Comparison of ENCODE assay signal across 14 mouse cellular contexts in the genomic region with DNA sequence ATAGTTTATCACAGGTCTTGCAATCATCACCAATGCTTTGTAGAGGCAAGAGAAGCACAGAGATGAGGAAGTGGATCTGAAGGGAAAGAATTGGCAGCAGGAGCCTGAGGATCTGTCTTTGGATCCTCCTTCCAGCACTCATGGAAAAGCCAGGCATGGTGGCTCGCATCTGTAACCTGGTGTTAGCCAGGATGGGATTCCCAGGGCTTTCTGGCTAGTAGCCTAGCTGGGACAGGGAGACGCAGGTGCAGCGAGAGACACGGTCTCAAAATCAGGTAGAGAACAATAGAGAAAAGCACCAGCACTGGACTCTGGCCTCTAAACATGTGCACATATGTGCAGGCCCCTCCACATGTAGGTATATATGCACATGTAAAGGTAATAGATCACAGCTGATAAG.
"Had no signal": no experiment of that assay in that cellular context is flagged by ENCODE, and none has a peak within 500 bp of the region (broad histone marks: within the 10 kb centered on the region; RNA-seq: fewer than 3 reads in every experiment).

No protein-coding gene starts in this region.

- H3K4me1 ChIP-seq: liver, embryonic 13.5 days; lung, embryonic 15.5 days had no signal

- ATAC-seq: liver, postnatal 0 days had no signal

- H3K9me3 ChIP-seq: kidney, embryonic 15.5 days; limb, embryonic 12.5 days; liver, embryonic 13.5 days; lung, embryonic 15.5 days; neural tube, embryonic 13.5 days had no signal

- DNase-seq: kidney, adult 2 months; kidney, postnatal 14 days; liver; liver, embryonic 13.5 days; liver, postnatal 0 days; lung, postnatal 14 days; midbrain, embryonic 14.5 days; retina, postnatal 1 day; thymus, postnatal 4 days had no signal

- H3K9ac ChIP-seq: kidney, embryonic 15.5 days; limb, embryonic 12.5 days; liver, embryonic 13.5 days; liver, postnatal 0 days; lung, embryonic 15.5 days; neural tube, embryonic 13.5 days had no signal

- H3K36me3 ChIP-seq: kidney, embryonic 15.5 days; limb, embryonic 12.5 days; liver, embryonic 13.5 days; lung, embryonic 15.5 days; neural tube, embryonic 13.5 days had no signal

- H3K27me3 ChIP-seq: kidney, embryonic 15.5 days; liver, embryonic 13.5 days; lung, embryonic 15.5 days had no signal

- H3K4me2 ChIP-seq: kidney, embryonic 15.5 days; limb, embryonic 12.5 days; liver, embryonic 13.5 days; lung, embryonic 15.5 days; neural tube, embryonic 13.5 days had no signal

- H3K4me3 ChIP-seq: kidney, embryonic 15.5 days; limb, embryonic 12.5 days; liver, embryonic 13.5 days; lung, embryonic 15.5 days; neural tube, embryonic 13.5 days had no signal

- H3K27ac ChIP-seq: kidney, embryonic 15.5 days; limb, embryonic 12.5 days; liver, embryonic 13.5 days; lung, embryonic 15.5 days; macrophage; neural tube, embryonic 13.5 days had no signal
